Mouse (Mus musculus): ENCODE measurements around the gene Cog1.

DNA sequence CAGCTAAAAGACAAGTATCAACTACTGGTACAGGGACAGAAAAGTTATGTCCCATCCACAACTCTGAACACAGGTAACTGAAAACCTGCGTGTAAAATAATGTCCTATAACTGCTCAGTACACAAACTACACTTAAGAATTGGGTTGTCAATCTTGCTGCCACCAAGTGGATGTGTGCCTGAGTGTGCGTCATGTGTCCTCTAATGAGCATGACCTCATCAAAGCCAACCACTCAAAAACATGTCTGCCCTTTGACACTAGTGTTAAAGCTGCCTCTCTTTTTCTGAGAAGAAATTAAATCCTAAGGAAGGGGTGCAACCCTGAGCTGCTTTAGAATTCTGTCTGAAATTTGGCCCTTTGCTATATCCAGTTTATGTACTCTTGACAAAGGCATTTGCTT lies 15.3 kb downstream of the Cog1 start:
- TF ChIP-seq CTCF (IDR thresholded peaks at IDR 0.05 in 2 of 3, conservative IDR thresholded peaks at IDR 0.05 in 1 of 3; ENCODE audit: control insufficient read depth in 1 of 3, insufficient read depth in 1 of 3, low read depth in 2 of 3, low read length in 3 of 3, poor library complexity in 1 of 3, severe bottlenecking in 1 of 3) (no peak), POLR2A (IDR thresholded peaks at IDR 0.05; ENCODE audit: control insufficient read depth in 1 of 2, insufficient read depth in 1 of 2, low read depth in 1 of 2, low read length in 2 of 2, poor library complexity in 1 of 2) (no peak), SIN3A (IDR thresholded peaks at IDR 0.05; ENCODE audit: low read length) (no peak), UBTF (IDR thresholded peaks at IDR 0.05; ENCODE audit: borderline replicate concordance, insufficient read depth, low read depth, low read length) (no peak), TBP (IDR thresholded peaks at IDR 0.05; ENCODE audit: low read depth, low read length) (no peak), TCF12 (IDR thresholded peaks at IDR 0.05; ENCODE audit: low read depth, low read length) (no peak)

Measured in MEL (cell line).